Mouse (Mus musculus) liver, embryonic 12.5 days (tissue): ENCODE data around the gene Ttc21b. TPM values are rescaled to one million over a fixed set of nuclear protein-coding genes. Genes with fewer than 3 reads are reported as not detected.
"Not testable (repeated sequence)": the region's sequence is repeated elsewhere in the genome, so short reads cannot be mapped to it uniquely, and the experiment has no call there.

ENCODE experiments used
- ATAC-seq: fragments of 200-750 bp; cut with Nextera tagmentation; 2 replicates; pipeline ENCODE4 v1.8.0; 2017; ENCODE audit warnings: moderate number of reproducible peaks, mild to moderate bottlenecking, moderate library complexity
- H3K27ac ChIP-seq: fragments of 300-500 bp; sonication (generic); 2 replicates; pipeline ENCODE4 v1.5.1; 2016; ENCODE audit warnings: mild to moderate bottlenecking
- H3K27me3 ChIP-seq: fragments of 300-500 bp; sonication (generic); replicated peaks from 2 replicates; pipeline ENCODE4 v1.6.1; 2016; ENCODE audit warnings: mild to moderate bottlenecking, moderate library complexity
- H3K36me3 ChIP-seq: fragments of 300-500 bp; sonication (generic); 2 replicates; pipeline ENCODE4 v1.6.1; 2016; ENCODE audit warnings: mild to moderate bottlenecking, moderate library complexity
- H3K4me1 ChIP-seq: fragments of 300-500 bp; sonication (generic); 2 replicates; pipeline ENCODE4 v1.6.1; 2016
- H3K4me2 ChIP-seq: fragments of 300-500 bp; sonication (generic); 2 replicates; pipeline ENCODE4 v1.6.1; 2016; ENCODE audit warnings: mild to moderate bottlenecking, moderate library complexity
- H3K4me3 ChIP-seq: fragments of 300-500 bp; sonication (generic); 2 replicates; pipeline ENCODE4 v1.5.1; 2016; ENCODE audit warnings: mild to moderate bottlenecking, moderate library complexity
- H3K9ac ChIP-seq: fragments of 300-500 bp; sonication (generic); 2 replicates; pipeline ENCODE4 v1.6.1; 2016; ENCODE audit warnings: mild to moderate bottlenecking, moderate library complexity
- H3K9me3 ChIP-seq: fragments of 300-500 bp; sonication (generic); replicated peaks from 2 replicates; pipeline ENCODE4 v1.6.1; 2016; ENCODE audit warnings: mild to moderate bottlenecking, moderate library complexity
- WGBS: fragments of 180-500 bp; shearing (Covaris S2); methylation state at CpG from one replicate; pipeline ENCODE4 v1.1.7; 2016; ENCODE audit not compliant: insufficient replicate concordance; 5-methylcytosine and 5-hydroxymethylcytosine counted together
- polyA plus RNA-seq: library from polyadenylated mRNA; unstranded; fragments of >200 nt; fragmentation: Nextera tagmentation; extraction: Ambion mirVana; gene quantifications from 2 replicates; pipeline ENCODE4 v1.2.1, GENCODE M21; 2016

The Ttc21b gene
- polyA plus RNA-seq, 1 experiment from 2014 or later: 2.9 TPM

GRCm38 (mm10) chr2:66190157-66190556, 66.3 kb downstream of the Ttc21b start:
- no peaks in the 10 kb centered on the region for H3K36me3 ChIP-seq
- H3K4me3 ChIP-seq: no peak overlapping the region
- no peaks in the 10 kb centered on the region for H3K9me3 ChIP-seq
- H3K4me1 ChIP-seq: no peaks in the 10 kb centered on the region
- no peak overlapping the region for H3K9ac ChIP-seq
- no peaks in the 10 kb centered on the region for H3K27me3 ChIP-seq
- 77% methylated on average over 5 of the region's 5 CpGs for WGBS
- no peak overlapping the region for H3K27ac ChIP-seq
- H3K4me2 ChIP-seq: no peak overlapping the region
- ATAC-seq: no peak

GRCm38 (mm10) chr2:66189197-66189596, 67.2 kb downstream of the Ttc21b start:
- not testable (repeated sequence) for ATAC-seq, H3K4me2 ChIP-seq, H3K4me3 ChIP-seq, H3K4me1 ChIP-seq, H3K9ac ChIP-seq, H3K36me3 ChIP-seq, H3K27ac ChIP-seq, H3K27me3 ChIP-seq, H3K9me3 ChIP-seq
- 89% methylated on average over 12 of the region's 12 CpGs for WGBS

DNA sequence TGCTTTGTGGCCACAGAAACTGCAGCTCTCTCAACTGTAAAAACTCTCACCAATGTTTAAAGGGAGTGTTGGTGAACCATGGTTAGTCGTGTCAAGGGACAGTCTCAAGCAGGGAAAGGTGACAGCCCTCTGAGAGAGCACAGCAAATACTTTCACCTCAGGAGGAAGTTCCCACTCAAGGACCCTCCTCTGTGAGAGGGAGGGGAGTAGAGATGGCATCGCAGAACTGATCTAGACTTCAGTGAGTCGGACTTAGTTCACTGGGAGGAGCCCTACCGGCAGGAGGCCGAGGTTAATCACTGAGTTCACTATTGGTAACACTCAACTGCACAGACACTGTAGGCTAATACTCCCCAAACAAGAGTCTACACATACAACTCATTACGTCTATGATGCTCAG, 68.9 kb downstream of the Ttc21b start:
- H3K4me3 ChIP-seq: no peak overlapping the region
- H3K27ac ChIP-seq: no peak overlapping the region
- H3K9me3 ChIP-seq: no peaks in the 10 kb centered on the region
- no peaks in the 10 kb centered on the region for H3K4me1 ChIP-seq
- ATAC-seq: no peak
- 56% methylated on average over 6 of the region's 6 CpGs for WGBS
- no peaks in the 10 kb centered on the region for H3K36me3 ChIP-seq
- no peak overlapping the region for H3K4me2 ChIP-seq
- H3K27me3 ChIP-seq: no peaks in the 10 kb centered on the region
- no peak overlapping the region for H3K9ac ChIP-seq

DNA sequence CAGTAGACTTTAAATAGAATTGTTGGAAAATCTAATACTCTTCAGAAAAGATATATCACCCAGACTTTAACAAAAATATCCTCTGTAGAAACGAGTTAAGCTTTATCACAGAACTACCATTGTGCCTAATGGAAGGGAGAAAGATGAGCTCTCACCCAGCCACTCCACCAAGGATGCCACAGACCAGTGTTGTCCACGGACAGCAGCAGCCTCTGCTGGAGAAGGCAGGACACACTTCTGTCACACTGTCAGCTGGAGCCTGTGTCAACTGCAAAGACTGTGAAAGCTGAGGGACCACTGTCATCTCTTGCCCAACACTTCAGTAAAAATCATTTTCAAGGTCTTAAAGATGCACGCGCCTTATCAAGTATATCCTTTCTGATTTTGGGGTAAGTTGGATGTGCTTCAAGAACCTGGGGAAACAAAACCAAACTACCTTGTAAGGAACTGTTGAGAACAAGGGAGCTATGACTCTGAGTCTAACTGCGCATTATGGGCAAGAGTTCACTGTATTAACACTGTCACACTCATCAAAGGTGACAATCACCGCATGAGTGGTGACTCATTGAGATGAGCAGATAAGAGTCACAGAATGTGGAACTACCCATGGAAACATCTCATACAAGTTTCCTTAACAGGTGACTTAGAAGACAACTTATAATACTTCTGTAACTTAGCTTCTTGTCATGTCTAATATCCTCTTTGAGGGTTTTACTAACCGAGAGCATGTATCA, 71.8 kb downstream of the Ttc21b start:
- Histone ChIP-seq H3K4me1 (no peaks in the 10 kb centered on the region), H3K4me3 (no peak overlapping the region), H3K27ac (no peak overlapping the region), H3K36me3 (no peaks in the 10 kb centered on the region), H3K9ac (no peak overlapping the region), H3K4me2 (no peak overlapping the region), H3K9me3 (no peaks in the 10 kb centered on the region), H3K27me3 (no peaks in the 10 kb centered on the region)
- 67% methylated on average over 7 of the region's 7 CpGs for WGBS
- ATAC-seq: no peak

GRCm38 (mm10) chr2:66180293-66180692, 76.1 kb downstream of the Ttc21b start:
- Histone ChIP-seq H3K27ac (no peak overlapping the region), H3K4me1 (no peaks in the 10 kb centered on the region), H3K9ac (no peak overlapping the region), H3K27me3 (no peaks in the 10 kb centered on the region), H3K9me3 (no peaks in the 10 kb centered on the region), H3K36me3 (no peaks in the 10 kb centered on the region), H3K4me3 (no peak overlapping the region), H3K4me2 (no peak overlapping the region)
- 67% methylated on average over 10 of the region's 10 CpGs for WGBS
- no peak for ATAC-seq

DNA sequence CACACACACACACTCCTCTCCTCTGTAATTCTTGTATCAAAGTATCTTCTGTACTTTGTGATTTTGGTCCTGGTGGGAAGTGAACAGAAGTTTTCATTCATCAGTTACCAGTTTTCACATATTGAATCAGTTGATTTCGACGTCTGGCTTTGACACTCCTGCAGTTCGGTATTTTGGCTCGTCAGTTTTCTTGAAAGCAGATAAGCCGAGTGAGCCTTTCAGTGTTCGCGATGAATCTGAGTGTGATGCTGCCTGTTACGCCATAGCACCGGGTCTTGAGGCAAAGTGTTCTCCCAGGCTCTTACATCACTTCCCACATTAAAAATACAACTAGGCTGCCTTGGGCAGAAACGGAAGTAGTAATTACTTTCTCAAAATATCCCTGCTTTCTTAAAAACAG, 76.6 kb downstream of the Ttc21b start:
- H3K9ac ChIP-seq: no peak overlapping the region
- WGBS: 42% methylated on average over 10 of the region's 10 CpGs

DNA sequence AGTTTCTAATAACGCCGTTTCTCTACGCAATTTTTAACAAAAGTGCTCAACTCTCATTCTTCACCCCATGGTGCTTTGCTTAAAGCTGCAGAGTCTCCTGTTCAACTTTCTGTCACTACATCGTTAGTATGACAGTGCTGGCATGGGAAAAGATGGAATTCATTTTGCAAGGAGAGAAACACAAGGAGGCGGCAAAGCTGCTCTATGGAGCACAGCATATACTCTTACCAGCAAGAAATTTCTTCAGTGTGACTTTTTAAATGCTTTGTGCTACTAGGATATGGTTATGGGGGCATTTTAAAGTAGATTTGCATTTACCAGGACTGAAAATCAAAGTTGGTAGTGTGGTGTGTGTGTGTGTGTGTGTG, 77.6 kb downstream of the Ttc21b start:
- Histone ChIP-seq H3K4me1 (no peaks in the 10 kb centered on the region), H3K27me3 (no peaks in the 10 kb centered on the region), H3K4me3 (no peak overlapping the region), H3K9me3 (no peaks in the 10 kb centered on the region), H3K36me3 (no peaks in the 10 kb centered on the region), H3K9ac (no peak overlapping the region), H3K27ac (no peak overlapping the region), H3K4me2 (no peak overlapping the region)
- WGBS: 78% methylated on average over 5 of the region's 5 CpGs
- ATAC-seq: no peak

More for the DNA sequence above, 76.6 kb downstream of the Ttc21b start:
- Histone ChIP-seq H3K4me1 (no peaks in the 10 kb centered on the region), H3K27me3 (no peaks in the 10 kb centered on the region), H3K36me3 (no peaks in the 10 kb centered on the region), H3K4me2 (no peak overlapping the region), H3K9me3 (no peaks in the 10 kb centered on the region), H3K27ac (no peak overlapping the region), H3K4me3 (no peak overlapping the region)
- no peak for ATAC-seq

DNA sequence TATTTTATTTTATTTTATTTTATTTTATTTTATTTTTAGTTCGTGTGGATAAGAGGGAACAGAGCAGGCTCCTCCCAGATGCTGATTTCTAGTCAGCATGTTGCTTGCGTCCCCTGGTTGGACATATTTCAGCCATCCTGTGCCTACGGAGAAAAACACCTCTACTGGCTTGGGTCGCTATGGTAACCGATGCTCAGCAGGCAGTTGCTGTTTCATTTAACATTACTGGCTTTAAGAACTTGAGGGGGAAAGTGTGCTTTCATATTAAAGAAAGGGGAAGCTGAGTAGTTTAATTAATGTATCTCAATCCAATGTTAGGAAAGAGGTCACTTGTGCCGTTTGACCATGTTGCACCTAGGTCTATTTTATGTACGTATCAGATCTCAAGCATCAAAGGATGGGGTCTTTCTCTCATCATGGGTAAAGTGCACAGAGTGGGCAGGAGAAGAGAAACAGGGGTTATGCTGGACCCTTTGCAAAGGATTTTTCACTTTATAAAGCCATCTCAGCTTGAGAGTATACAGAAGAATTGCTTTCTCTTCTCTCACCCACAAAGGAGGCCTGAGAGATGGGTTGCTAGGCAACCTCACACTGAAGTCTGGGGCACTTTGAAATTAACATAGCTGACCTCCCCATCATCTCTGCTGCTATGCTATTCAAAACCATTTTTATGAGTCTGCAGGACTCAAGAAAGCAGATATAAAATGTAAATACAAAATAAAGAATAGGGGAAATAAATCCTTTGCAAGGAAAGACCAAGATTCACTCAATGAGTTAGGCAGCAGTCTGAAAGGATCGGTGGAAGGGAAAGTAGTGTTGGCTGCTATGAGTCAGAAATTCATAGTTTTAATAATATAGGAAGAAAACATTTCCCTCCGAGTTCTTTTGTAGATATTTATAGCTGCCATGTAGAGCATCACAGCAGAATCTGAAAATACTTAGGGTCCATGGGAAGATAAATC, 78.2 kb downstream of the Ttc21b start:
- H3K4me1 ChIP-seq: no peaks in the 10 kb centered on the region
- no peaks in the 10 kb centered on the region for H3K36me3 ChIP-seq
- ATAC-seq: no peak
- no peak overlapping the region for H3K9ac ChIP-seq
- H3K4me3 ChIP-seq: no peak overlapping the region
- no peak overlapping the region for H3K4me2 ChIP-seq
- H3K27ac ChIP-seq: no peak overlapping the region
- no peaks in the 10 kb centered on the region for H3K27me3 ChIP-seq
- 71% methylated on average over 9 of the region's 9 CpGs for WGBS
- H3K9me3 ChIP-seq: no peaks in the 10 kb centered on the region

DNA sequence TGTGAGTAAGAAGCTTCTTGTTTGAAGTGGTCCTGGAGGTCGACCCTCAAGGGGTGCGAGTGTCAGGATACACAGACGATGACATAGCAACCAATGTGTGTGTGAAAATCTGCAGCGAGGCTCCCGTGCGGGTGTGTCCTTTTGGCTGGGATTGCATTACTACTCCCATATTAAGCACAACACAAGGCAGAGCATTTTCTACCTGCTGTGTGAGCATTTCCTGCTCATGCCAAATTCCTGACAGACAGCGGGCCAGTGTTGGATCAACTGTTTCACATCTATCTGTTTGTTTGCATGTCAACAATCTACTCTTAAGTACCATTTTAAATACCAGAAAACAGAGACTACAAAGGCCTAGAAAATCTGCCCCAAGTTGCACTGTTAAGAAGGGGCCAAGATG, 79.4 kb downstream of the Ttc21b start:
- Histone ChIP-seq H3K4me3 (no peak overlapping the region), H3K4me2 (no peak overlapping the region), H3K36me3 (no peaks in the 10 kb centered on the region), H3K27me3 (no peaks in the 10 kb centered on the region), H3K9me3 (no peaks in the 10 kb centered on the region), H3K27ac (no peak overlapping the region), H3K4me1 (no peaks in the 10 kb centered on the region), H3K9ac (no peak overlapping the region)
- ATAC-seq: no peak
- 76% methylated on average over 7 of the region's 7 CpGs for WGBS

DNA sequence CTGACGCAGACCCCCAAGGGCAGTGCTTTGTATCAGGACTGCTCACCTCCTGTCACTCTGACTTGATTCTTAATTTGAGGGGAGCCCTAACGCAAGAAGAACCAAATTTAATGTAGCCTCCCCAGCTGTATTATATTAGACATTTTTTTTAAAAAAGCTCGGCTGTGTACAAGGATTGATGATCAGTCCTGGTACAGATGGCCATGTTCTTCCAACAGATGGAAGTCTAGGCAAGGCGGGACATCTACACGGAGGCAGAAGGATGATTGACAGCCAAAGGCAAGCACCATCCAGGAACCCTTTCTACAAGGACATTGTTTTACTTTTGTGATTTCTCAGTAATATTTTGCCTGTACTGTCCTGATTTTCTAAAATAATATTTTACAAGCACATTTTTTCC, 83.3 kb downstream of the Ttc21b start:
- Histone ChIP-seq H3K27ac (no peak overlapping the region), H3K36me3 (no peaks in the 10 kb centered on the region), H3K9me3 (no peaks in the 10 kb centered on the region), H3K9ac (no peak overlapping the region), H3K4me2 (no peak overlapping the region), H3K4me3 (no peak overlapping the region), H3K4me1 (no peaks in the 10 kb centered on the region), H3K27me3 (no peaks in the 10 kb centered on the region)
- WGBS: 63% methylated on average over 5 of the region's 5 CpGs
- no peak for ATAC-seq

DNA sequence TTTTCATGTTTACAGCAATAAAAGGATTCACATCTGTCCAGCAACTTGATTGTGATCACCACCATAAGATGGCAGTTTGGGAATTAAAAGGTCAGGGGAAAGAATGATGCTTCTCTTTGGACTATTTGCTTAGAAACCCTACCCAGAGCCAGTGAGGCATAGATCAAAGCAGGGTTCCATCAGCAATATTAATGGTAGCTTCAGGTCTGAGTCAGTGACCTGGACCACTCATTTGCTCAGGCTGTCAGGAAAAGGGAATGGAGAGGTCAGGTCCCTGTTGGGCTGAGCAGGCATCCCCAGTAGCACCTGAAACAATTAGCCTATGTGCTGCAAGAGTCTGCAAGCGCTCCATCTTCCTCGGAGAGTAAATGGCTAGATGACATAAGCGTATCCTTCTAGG, 84.8 kb downstream of the Ttc21b start:
- Histone ChIP-seq H3K4me2 (no peak overlapping the region), H3K27me3 (no peaks in the 10 kb centered on the region), H3K9me3 (no peaks in the 10 kb centered on the region), H3K4me3 (no peak overlapping the region), H3K9ac (no peak overlapping the region), H3K4me1 (no peaks in the 10 kb centered on the region), H3K27ac (no peak overlapping the region), H3K36me3 (no peaks in the 10 kb centered on the region)
- WGBS: 75% methylated on average over 3 of the region's 3 CpGs
- no peak for ATAC-seq

DNA sequence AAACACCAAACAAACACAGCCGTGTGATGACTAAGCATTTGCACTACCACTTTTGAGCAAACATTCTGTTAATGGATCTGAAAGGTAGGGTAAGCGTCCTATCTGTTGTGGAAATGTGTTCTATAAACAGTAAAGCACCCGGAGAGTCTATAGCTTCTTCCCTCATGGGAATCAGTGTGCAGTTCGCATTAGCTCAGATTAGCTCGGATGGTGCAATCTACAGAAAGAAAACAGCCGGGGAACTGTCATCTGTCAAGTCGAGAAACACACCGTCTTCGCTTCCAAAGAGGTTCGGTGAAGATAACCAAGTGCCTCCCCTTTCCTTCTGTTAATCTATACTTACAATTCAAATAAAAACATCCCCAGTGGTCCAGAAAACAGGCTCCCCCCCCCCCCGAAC, 85.7 kb downstream of the Ttc21b start:
- no peaks in the 10 kb centered on the region for H3K9me3 ChIP-seq
- H3K27ac ChIP-seq: no peak overlapping the region
- no peaks in the 10 kb centered on the region for H3K27me3 ChIP-seq
- H3K9ac ChIP-seq: no peak overlapping the region
- ATAC-seq: no peak
- H3K4me1 ChIP-seq: no peaks in the 10 kb centered on the region
- H3K4me2 ChIP-seq: no peak overlapping the region
- 50% methylated on average over 11 of the region's 11 CpGs for WGBS
- no peaks in the 10 kb centered on the region for H3K36me3 ChIP-seq
- no peak overlapping the region for H3K4me3 ChIP-seq
